Mouse (Mus musculus): Measurements from ENCODE around the gene Nqo1. TPM values are rescaled to one million over a fixed set of nuclear protein-coding genes. Genes with fewer than 3 reads are reported as not detected.

Gene Nqo1
- polyA plus RNA-seq, 1 experiment from 2014 or later: 13.9 TPM

GRCm38 (mm10) chr8:107417001-107417400, 14.0 kb upstream of the Nqo1 start:
- WGBS: 93% methylated on average over 12 of the region's 12 CpGs
- H3K36me3 ChIP-seq (ENCODE audit: control insufficient read depth, insufficient read depth, low read length): peaks cover 88% of the 10 kb centered on the region
- ATAC-seq (ENCODE audit: insufficient number of reproducible peaks, insufficient read depth, low FRiP score, low read depth): no peak

GRCm38 (mm10) chr8:107413881-107414280, 10.9 kb upstream of the Nqo1 start:
- no peaks in the 10 kb centered on the region for H3K27me3 ChIP-seq (ENCODE audit: control insufficient read depth, insufficient read depth, low read length)
- no peaks in the 10 kb centered on the region for H3K4me1 ChIP-seq (ENCODE audit: control insufficient read depth, insufficient read depth, low read length)
- H3K4me3 ChIP-seq (ENCODE audit: low read depth, low read length): no peak overlapping the region
- ATAC-seq (ENCODE audit: insufficient number of reproducible peaks, insufficient read depth, low FRiP score, low read depth): no peak
- 89% methylated on average over 10 of the region's 10 CpGs for WGBS
- peaks cover 89% of the 10 kb centered on the region for H3K36me3 ChIP-seq (ENCODE audit: control insufficient read depth, insufficient read depth, low read length)
- no peak overlapping the region for H3K27ac ChIP-seq (ENCODE audit: low read length)
- no peaks in the 10 kb centered on the region for H3K9me3 ChIP-seq (ENCODE audit: control insufficient read depth, low read depth, low read length)
- H3K9ac ChIP-seq (replicated peaks; ENCODE audit: low read depth, low read length): no peak overlapping the region
- no peak overlapping the region for H3K4me2 ChIP-seq (replicated peaks; ENCODE audit: low read depth, low read length)

More at GRCm38 (mm10) chr8:107417001-107417400, 14.0 kb upstream of the Nqo1 start:
- H3K4me2 ChIP-seq (replicated peaks; ENCODE audit: low read depth, low read length): no peak overlapping the region
- no peak overlapping the region for H3K27ac ChIP-seq (ENCODE audit: low read length)
- H3K27me3 ChIP-seq (ENCODE audit: control insufficient read depth, insufficient read depth, low read length): no peaks in the 10 kb centered on the region
- H3K9me3 ChIP-seq (ENCODE audit: control insufficient read depth, low read depth, low read length): no peaks in the 10 kb centered on the region
- H3K9ac ChIP-seq (replicated peaks; ENCODE audit: low read depth, low read length): no peak overlapping the region
- H3K4me1 ChIP-seq (ENCODE audit: control insufficient read depth, insufficient read depth, low read length): no peaks in the 10 kb centered on the region
- no peak overlapping the region for H3K4me3 ChIP-seq (ENCODE audit: low read depth, low read length)

GRCm38 (mm10) chr8:107412552-107412951, 9.5 kb upstream of the Nqo1 start:
- H3K4me1 ChIP-seq (ENCODE audit: control insufficient read depth, insufficient read depth, low read length): no peaks in the 10 kb centered on the region
- no peaks in the 10 kb centered on the region for H3K27me3 ChIP-seq (ENCODE audit: control insufficient read depth, insufficient read depth, low read length)
- H3K36me3 ChIP-seq (ENCODE audit: control insufficient read depth, insufficient read depth, low read length): peaks cover 75% of the 10 kb centered on the region
- no peak overlapping the region for H3K4me3 ChIP-seq (ENCODE audit: low read depth, low read length)
- 85% methylated on average over 8 of the region's 8 CpGs for WGBS
- H3K27ac ChIP-seq (ENCODE audit: low read length): no peak overlapping the region
- H3K9me3 ChIP-seq (ENCODE audit: control insufficient read depth, low read depth, low read length): no peaks in the 10 kb centered on the region
- no peak for ATAC-seq (ENCODE audit: insufficient number of reproducible peaks, insufficient read depth, low FRiP score, low read depth)
- H3K9ac ChIP-seq (replicated peaks; ENCODE audit: low read depth, low read length): no peak overlapping the region
- no peak overlapping the region for H3K4me2 ChIP-seq (replicated peaks; ENCODE audit: low read depth, low read length)

- no peak overlapping the region for H3K27ac ChIP-seq (ENCODE audit: low read length)
- H3K4me3 ChIP-seq (ENCODE audit: low read depth, low read length): no peak overlapping the region
- ATAC-seq (ENCODE audit: insufficient number of reproducible peaks, insufficient read depth, low FRiP score, low read depth): no peak
- H3K4me2 ChIP-seq (replicated peaks; ENCODE audit: low read depth, low read length): no peak overlapping the region
- H3K36me3 ChIP-seq (ENCODE audit: control insufficient read depth, insufficient read depth, low read length): peaks cover 64% of the 10 kb centered on the region
- WGBS: 54% methylated on average over 4 of the region's 4 CpGs
- H3K27me3 ChIP-seq (ENCODE audit: control insufficient read depth, insufficient read depth, low read length): no peaks in the 10 kb centered on the region
- no peak overlapping the region for H3K9ac ChIP-seq (replicated peaks; ENCODE audit: low read depth, low read length)
- H3K9me3 ChIP-seq (ENCODE audit: control insufficient read depth, low read depth, low read length): no peaks in the 10 kb centered on the region
- H3K4me1 ChIP-seq (ENCODE audit: control insufficient read depth, insufficient read depth, low read length): no peaks in the 10 kb centered on the region
These were observed 8.4 kb upstream of the Nqo1 start for GRCm38 (mm10) chr8:107411391-107411790.

GRCm38 (mm10) chr8:107405935-107406334, 2.9 kb upstream of the Nqo1 start:
- WGBS: 47% methylated on average over 3 of the region's 3 CpGs
- no peaks in the 10 kb centered on the region for H3K9me3 ChIP-seq (ENCODE audit: control insufficient read depth, low read depth, low read length)
- no peak overlapping the region for H3K4me2 ChIP-seq (replicated peaks; ENCODE audit: low read depth, low read length)
- H3K4me3 ChIP-seq (ENCODE audit: low read depth, low read length): no peak overlapping the region
- no peaks in the 10 kb centered on the region for H3K27me3 ChIP-seq (ENCODE audit: control insufficient read depth, insufficient read depth, low read length)
- H3K36me3 ChIP-seq (ENCODE audit: control insufficient read depth, insufficient read depth, low read length): peaks cover 13% of the 10 kb centered on the region
- no peak overlapping the region for H3K9ac ChIP-seq (replicated peaks; ENCODE audit: low read depth, low read length)
- 0 out of 2 replicates have a peak overlapping the region, but pooled peaks have one; percentile 27 for H3K27ac ChIP-seq (ENCODE audit: low read length)
- 0 out of 2 replicates have a peak, but pooled peaks cover 2% of the 10 kb centered on the region for H3K4me1 ChIP-seq (ENCODE audit: control insufficient read depth, insufficient read depth, low read length)
- ATAC-seq (ENCODE audit: insufficient number of reproducible peaks, insufficient read depth, low FRiP score, low read depth): no peak

GRCm38 (mm10) chr8:107404057-107404456, 1.1 kb upstream of the Nqo1 start:
- Histone ChIP-seq H3K27me3 (ENCODE audit: control insufficient read depth, insufficient read depth, low read length) (no peaks in the 10 kb centered on the region), H3K9ac (replicated peaks; ENCODE audit: low read depth, low read length) (no peak overlapping the region), H3K4me2 (replicated peaks; ENCODE audit: low read depth, low read length) (no peak overlapping the region), H3K27ac (ENCODE audit: low read length) (no peak overlapping the region), H3K36me3 (ENCODE audit: control insufficient read depth, insufficient read depth, low read length) (no peaks in the 10 kb centered on the region), H3K4me1 (ENCODE audit: control insufficient read depth, insufficient read depth, low read length) (0 out of 2 replicates have a peak, but pooled peaks cover 2% of the 10 kb centered on the region), H3K4me3 (ENCODE audit: low read depth, low read length) (no peak overlapping the region), H3K9me3 (ENCODE audit: control insufficient read depth, low read depth, low read length) (no peaks in the 10 kb centered on the region)
- WGBS: 61% methylated on average over 4 of the region's 4 CpGs
- no peak for ATAC-seq (ENCODE audit: insufficient number of reproducible peaks, insufficient read depth, low FRiP score, low read depth)

- no peaks in the 10 kb centered on the region for H3K36me3 ChIP-seq (ENCODE audit: control insufficient read depth, insufficient read depth, low read length)
- H3K27ac ChIP-seq (ENCODE audit: low read length): no peak overlapping the region
- H3K4me2 ChIP-seq (replicated peaks; ENCODE audit: low read depth, low read length): no peak overlapping the region
- 0 out of 2 replicates have a peak, but pooled peaks cover 7% of the 10 kb centered on the region for H3K4me1 ChIP-seq (ENCODE audit: control insufficient read depth, insufficient read depth, low read length)
- no peaks in the 10 kb centered on the region for H3K9me3 ChIP-seq (ENCODE audit: control insufficient read depth, low read depth, low read length)
- 76% methylated on average over 5 of the region's 5 CpGs for WGBS
- H3K4me3 ChIP-seq (ENCODE audit: low read depth, low read length): no peak overlapping the region
- ATAC-seq (ENCODE audit: insufficient number of reproducible peaks, insufficient read depth, low FRiP score, low read depth): no peak
- no peaks in the 10 kb centered on the region for H3K27me3 ChIP-seq (ENCODE audit: control insufficient read depth, insufficient read depth, low read length)
- H3K9ac ChIP-seq (replicated peaks; ENCODE audit: low read depth, low read length): no peak overlapping the region
These were observed 1.1 kb downstream of the Nqo1 start for GRCm38 (mm10) chr8:107401866-107402265.

GRCm38 (mm10) chr8:107399495-107399894, 3.5 kb downstream of the Nqo1 start:
- no peak for ATAC-seq (ENCODE audit: insufficient number of reproducible peaks, insufficient read depth, low FRiP score, low read depth)
- H3K36me3 ChIP-seq (ENCODE audit: control insufficient read depth, insufficient read depth, low read length): no peaks in the 10 kb centered on the region
- no peaks in the 10 kb centered on the region for H3K9me3 ChIP-seq (ENCODE audit: control insufficient read depth, low read depth, low read length)
- no peak overlapping the region for H3K4me3 ChIP-seq (ENCODE audit: low read depth, low read length)
- 0 out of 2 replicates have a peak, but pooled peaks cover 7% of the 10 kb centered on the region for H3K4me1 ChIP-seq (ENCODE audit: control insufficient read depth, insufficient read depth, low read length)
- no peak overlapping the region for H3K9ac ChIP-seq (replicated peaks; ENCODE audit: low read depth, low read length)
- no peak overlapping the region for H3K27ac ChIP-seq (ENCODE audit: low read length)
- no peak overlapping the region for H3K4me2 ChIP-seq (replicated peaks; ENCODE audit: low read depth, low read length)
- WGBS: 40% methylated on average over 9 of the region's 9 CpGs
- H3K27me3 ChIP-seq (ENCODE audit: control insufficient read depth, insufficient read depth, low read length): no peaks in the 10 kb centered on the region

GRCm38 (mm10) chr8:107397665-107398064, 5.3 kb downstream of the Nqo1 start:
- H3K4me3 ChIP-seq (ENCODE audit: low read depth, low read length): no peak overlapping the region
- H3K36me3 ChIP-seq (ENCODE audit: control insufficient read depth, insufficient read depth, low read length): no peaks in the 10 kb centered on the region
- no peak for ATAC-seq (ENCODE audit: insufficient number of reproducible peaks, insufficient read depth, low FRiP score, low read depth)
- H3K27ac ChIP-seq (ENCODE audit: low read length): no peak overlapping the region
- WGBS: 35% methylated on average over 12 of the region's 12 CpGs
- H3K4me2 ChIP-seq (replicated peaks; ENCODE audit: low read depth, low read length): no peak overlapping the region
- H3K4me1 ChIP-seq (ENCODE audit: control insufficient read depth, insufficient read depth, low read length): 0 out of 2 replicates have a peak, but pooled peaks cover 4% of the 10 kb centered on the region
- H3K9ac ChIP-seq (replicated peaks; ENCODE audit: low read depth, low read length): no peak overlapping the region
- H3K27me3 ChIP-seq (ENCODE audit: control insufficient read depth, insufficient read depth, low read length): no peaks in the 10 kb centered on the region
- no peaks in the 10 kb centered on the region for H3K9me3 ChIP-seq (ENCODE audit: control insufficient read depth, low read depth, low read length)

Data from stomach, embryonic 14.5 days (tissue).